Mouse (Mus musculus) hindbrain, embryonic 15.5 days (tissue): ENCODE measurements around the gene Kcnab3. TPM values are rescaled to one million over a fixed set of nuclear protein-coding genes. Genes with fewer than 3 reads are reported as not detected.

Source experiments
- ATAC-seq: fragments of 200-750 bp; cut with Nextera tagmentation; 2 replicates; pipeline ENCODE4 v1.8.0; 2017; ENCODE audit warnings: low read depth, moderate number of reproducible peaks, moderate TSS enrichment; ENCODE audit not compliant: low FRiP score
- H3K27ac ChIP-seq: fragments of 300-500 bp; sonication (generic); replicated peaks from 2 replicates; pipeline ENCODE4 v1.5.1; 2015; ENCODE audit warnings: mild to moderate bottlenecking, inconsistent platforms
- H3K27me3 ChIP-seq: fragments of 300-500 bp; sonication (generic); 2 replicates; pipeline ENCODE4 v1.6.1; 2015; ENCODE audit warnings: control low read depth, inconsistent platforms
- H3K36me3 ChIP-seq: fragments of 300-500 bp; sonication (generic); 2 replicates; pipeline ENCODE4 v1.6.1; 2015; ENCODE audit warnings: control low read depth, inconsistent platforms
- H3K4me1 ChIP-seq: fragments of 300-500 bp; sonication (generic); replicated peaks from 2 replicates; pipeline ENCODE4 v1.6.1; 2015; ENCODE audit warnings: control low read depth, inconsistent platforms
- H3K4me2 ChIP-seq: fragments of 300-500 bp; sonication (generic); 2 replicates; pipeline ENCODE4 v1.6.1; 2015; ENCODE audit warnings: moderate library complexity, mild to moderate bottlenecking, inconsistent platforms
- H3K4me3 ChIP-seq: fragments of 300-500 bp; sonication (generic); 2 replicates; pipeline ENCODE4 v1.5.1; 2015; ENCODE audit warnings: mild to moderate bottlenecking, inconsistent platforms
- H3K9ac ChIP-seq: fragments of 300-500 bp; sonication (generic); 2 replicates; pipeline ENCODE4 v1.6.1; 2015; ENCODE audit warnings: inconsistent platforms
- H3K9me3 ChIP-seq: fragments of 300-500 bp; sonication (generic); 2 replicates; pipeline ENCODE4 v1.6.1; 2016; ENCODE audit warnings: control low read depth, inconsistent platforms
- WGBS: fragments of 180-500 bp; shearing (Covaris S2); methylation state at CpG from one replicate; pipeline ENCODE4 v1.1.7; 2015; 5-methylcytosine and 5-hydroxymethylcytosine counted together
- polyA plus RNA-seq: library from polyadenylated mRNA; unstranded; fragments of >200 nt; fragmentation: Nextera tagmentation; extraction: Ambion mirVana; gene quantifications from 2 replicates; pipeline ENCODE4 v1.2.1, GENCODE M21; 2015

Kcnab3 gene
- polyA plus RNA-seq, 1 experiment from 2014 or later: 5.9 TPM

DNA sequence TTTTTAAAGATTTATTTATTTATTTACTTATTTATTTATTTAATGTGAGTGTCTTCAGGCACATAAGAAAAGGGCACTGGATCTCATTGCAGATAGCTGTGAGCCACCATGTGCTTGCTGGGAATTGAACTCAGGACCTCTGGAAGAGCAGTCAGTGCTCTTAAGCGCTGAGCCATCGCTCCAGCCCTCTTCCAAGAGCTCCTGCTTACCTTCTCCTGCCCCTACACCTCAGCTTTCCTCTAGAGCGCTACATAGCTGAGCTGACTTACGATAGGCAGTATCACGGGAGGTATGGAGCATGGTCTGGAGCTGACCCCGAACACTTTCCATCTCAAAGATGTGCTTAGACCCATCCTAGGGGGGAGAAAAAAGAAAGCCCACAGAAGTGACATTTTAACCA is 4.5 kb upstream of the Kcnab3 start:
- peak overlapping the region; percentile 84 for H3K4me2 ChIP-seq
- peaks cover 42% of the 10 kb centered on the region for H3K4me1 ChIP-seq
- no peak for ATAC-seq
- 0 out of 2 replicates have a peak overlapping the region, but pooled peaks have one; percentile 10 for H3K27ac ChIP-seq
- peak overlapping the region; percentile 78; the same call in 1 of the 2 replicates for H3K9ac ChIP-seq
- 83% methylated on average over 6 of the region's 6 CpGs for WGBS
- H3K9me3 ChIP-seq: no peaks in the 10 kb centered on the region
- H3K4me3 ChIP-seq: peak overlapping the region; percentile 56; the same call in 1 of the 2 replicates
- H3K36me3 ChIP-seq: peaks cover 16% of the 10 kb centered on the region
- H3K27me3 ChIP-seq: no peaks in the 10 kb centered on the region

DNA sequence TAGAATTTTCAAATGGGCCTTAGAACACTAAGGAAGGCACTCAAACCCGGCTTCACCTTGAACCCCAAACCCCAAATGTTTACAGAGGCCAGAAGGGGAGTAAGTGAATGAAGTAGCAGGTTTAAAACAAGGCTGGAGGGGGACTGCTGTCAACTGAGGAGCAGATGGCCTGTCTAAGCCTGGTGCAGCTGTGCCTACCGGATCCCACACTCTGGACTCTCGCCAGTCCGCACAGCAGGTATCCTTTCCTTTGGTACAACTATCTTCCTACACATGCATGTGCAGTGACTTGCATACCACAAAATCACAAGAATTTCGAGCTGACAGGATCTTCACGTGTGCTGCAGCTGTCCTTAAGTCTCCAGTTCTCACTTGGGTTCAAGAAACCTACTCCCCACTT is 4.0 kb upstream of the Kcnab3 start:
- ATAC-seq: no peak
- peak overlapping the region; percentile 56 for H3K4me3 ChIP-seq

GRCm38 (mm10) chr11:69322693-69323471 is 3.2 kb upstream of the Kcnab3 start:
- Histone ChIP-seq H3K4me3 (peak overlapping the region; percentile 56), H3K9me3 (no peaks in the 10 kb centered on the region), H3K9ac (peak overlapping the region; percentile 78), H3K27ac (peak overlapping the region; percentile 84), H3K4me1 (peaks cover 51% of the 10 kb centered on the region), H3K36me3 (peaks cover 11% of the 10 kb centered on the region), H3K27me3 (peaks cover 7% of the 10 kb centered on the region; the same call in 1 of the 2 replicates), H3K4me2 (peak overlapping the region; percentile 84)
- ATAC-seq: no peak
- WGBS: 24% methylated on average over 18 of the region's 18 CpGs

More for the DNA sequence above, 4.0 kb upstream of the Kcnab3 start:
- Histone ChIP-seq H3K4me2 (peak overlapping the region; percentile 84), H3K9ac (peak overlapping the region; percentile 78), H3K36me3 (peaks cover 16% of the 10 kb centered on the region), H3K27me3 (peaks cover 1% of the 10 kb centered on the region; the same call in 1 of the 2 replicates), H3K9me3 (no peaks in the 10 kb centered on the region), H3K4me1 (peaks cover 47% of the 10 kb centered on the region), H3K27ac (0 out of 2 replicates have a peak overlapping the region, but pooled peaks have one; percentile 10)
- 60% methylated on average over 6 of the region's 6 CpGs for WGBS

GRCm38 (mm10) chr11:69323667-69324111 is 2.4 kb upstream of the Kcnab3 start, which contains the start of the genes Cntrob and Trappc1:
Cntrob (minus strand) TSS chr11:69323775.
Trappc1 (plus strand) TSS chr11:69323980.
- H3K9me3 ChIP-seq: no peaks in the 10 kb centered on the region
- H3K27ac ChIP-seq: peak within 1 kb of the TSS; percentile 84
- WGBS: 0% methylated on average over 30 of the region's 30 CpGs
- peaks cover 6% of the 10 kb centered on the region for H3K36me3 ChIP-seq
- peak within 1 kb of the TSS; percentile 84 for H3K4me2 ChIP-seq
- peak; percentile 96 for ATAC-seq
- peak within 1 kb of the TSS; percentile 56 for H3K4me3 ChIP-seq
- H3K9ac ChIP-seq: peak within 1 kb of the TSS; percentile 78
- H3K4me1 ChIP-seq: peaks cover 51% of the 10 kb centered on the region
- peaks cover 7% of the 10 kb centered on the region; the same call in 1 of the 2 replicates for H3K27me3 ChIP-seq

DNA sequence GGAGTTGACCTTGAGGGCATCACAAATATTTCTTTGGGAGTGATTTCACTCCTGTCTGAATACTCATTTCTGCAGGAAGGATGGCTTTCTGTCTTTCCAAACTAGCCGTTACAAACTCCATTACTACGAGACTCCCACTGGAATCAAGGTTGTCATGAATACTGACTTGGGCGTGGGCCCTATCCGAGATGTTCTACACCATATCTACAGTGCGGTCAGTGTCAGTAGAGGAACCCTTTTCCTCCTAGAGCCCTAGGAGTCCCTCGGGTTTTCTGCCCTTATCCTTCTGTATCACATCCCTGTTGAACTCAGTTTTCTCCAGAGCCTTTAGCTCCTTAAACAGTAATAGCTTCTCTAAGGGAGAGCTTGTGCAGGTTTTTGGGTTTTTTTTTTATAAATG is 1.3 kb upstream of the Kcnab3 start:
- 82% methylated on average over 6 of the region's 6 CpGs for WGBS
- peak overlapping the region; percentile 56 for H3K4me3 ChIP-seq
- ATAC-seq: no peak
- H3K27ac ChIP-seq: no peak overlapping the region
- no peaks in the 10 kb centered on the region for H3K36me3 ChIP-seq
- peak overlapping the region; percentile 84 for H3K4me2 ChIP-seq
- H3K4me1 ChIP-seq: peaks cover 51% of the 10 kb centered on the region
- peaks cover 7% of the 10 kb centered on the region; the same call in 1 of the 2 replicates for H3K27me3 ChIP-seq
- peak overlapping the region; percentile 71; the same call in 1 of the 2 replicates for H3K9ac ChIP-seq
- no peaks in the 10 kb centered on the region for H3K9me3 ChIP-seq

DNA sequence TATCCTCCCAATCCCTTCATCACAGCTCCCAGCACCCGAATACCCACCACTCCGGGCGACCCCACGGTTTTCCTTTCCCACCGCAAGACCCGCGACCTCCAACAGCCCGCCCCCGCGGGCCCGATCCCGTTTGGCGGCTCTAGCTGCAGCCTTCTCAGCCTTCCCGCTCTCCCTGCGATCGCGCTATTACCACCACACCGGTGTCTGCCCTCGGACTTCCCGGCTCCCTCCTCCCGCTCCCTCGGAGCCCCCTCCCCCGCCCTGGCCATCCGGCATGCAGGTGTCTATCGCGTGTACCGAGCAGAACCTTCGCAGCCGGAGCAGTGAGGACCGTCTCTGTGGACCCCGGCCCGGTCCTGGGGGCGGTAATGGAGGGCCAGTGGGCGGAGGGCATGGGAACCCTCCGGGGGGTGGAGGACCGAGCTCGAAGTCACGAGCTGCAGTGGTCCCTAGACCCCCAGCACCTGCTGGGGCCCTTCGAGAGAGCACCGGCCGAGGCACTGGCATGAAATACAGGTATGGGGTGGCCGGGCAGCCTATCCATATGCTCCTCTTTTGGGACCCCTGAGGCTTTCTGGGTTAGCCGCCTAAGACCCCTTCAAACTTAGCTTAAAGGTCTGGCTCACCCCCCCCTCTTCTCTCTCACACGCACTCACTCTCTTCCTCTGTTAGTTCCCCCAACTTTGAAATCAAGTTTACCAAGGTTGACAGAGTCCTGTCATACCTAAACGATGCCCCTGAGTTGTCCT is 524 bp downstream of the Kcnab3 start:
- WGBS: under 1% methylated on average over 45 of the region's 45 CpGs
- Histone ChIP-seq H3K4me2 (peak overlapping the region; percentile 78), H3K9me3 (no peaks in the 10 kb centered on the region), H3K4me3 (peak overlapping the region; percentile 44), H3K4me1 (peaks cover 57% of the 10 kb centered on the region), H3K27ac (no peak overlapping the region; the same call in 1 of the 2 replicates), H3K9ac (peak overlapping the region; percentile 46), H3K27me3 (peaks cover 7% of the 10 kb centered on the region; the same call in 1 of the 2 replicates), H3K36me3 (no peaks in the 10 kb centered on the region)
- 0 out of 2 replicates have a peak, but pooled peaks have one; percentile 9 for ATAC-seq

DNA sequence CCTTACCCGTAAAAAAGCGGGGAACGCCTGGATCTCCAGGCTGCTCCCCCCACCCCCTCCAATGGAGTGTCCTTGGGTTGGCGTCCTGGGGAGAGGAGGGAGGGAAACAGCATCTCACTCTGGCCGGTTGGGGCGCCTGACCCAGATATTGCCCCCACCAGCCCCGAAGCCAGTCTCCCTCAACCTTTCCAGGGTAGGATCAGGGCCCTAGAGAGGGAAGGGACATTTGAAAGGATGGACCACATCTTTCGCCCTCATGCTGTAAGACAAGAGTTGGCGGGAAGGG is 1.0 kb downstream of the Kcnab3 start:
- Histone ChIP-seq H3K9ac (no peak overlapping the region), H3K36me3 (no peaks in the 10 kb centered on the region), H3K9me3 (no peaks in the 10 kb centered on the region), H3K27ac (no peak overlapping the region), H3K4me2 (peak overlapping the region; percentile 78), H3K4me3 (peak overlapping the region; percentile 44), H3K4me1 (peaks cover 56% of the 10 kb centered on the region), H3K27me3 (peaks cover 7% of the 10 kb centered on the region; the same call in 1 of the 2 replicates)
- ATAC-seq: no peak
- 17% methylated on average over 9 of the region's 9 CpGs for WGBS

DNA sequence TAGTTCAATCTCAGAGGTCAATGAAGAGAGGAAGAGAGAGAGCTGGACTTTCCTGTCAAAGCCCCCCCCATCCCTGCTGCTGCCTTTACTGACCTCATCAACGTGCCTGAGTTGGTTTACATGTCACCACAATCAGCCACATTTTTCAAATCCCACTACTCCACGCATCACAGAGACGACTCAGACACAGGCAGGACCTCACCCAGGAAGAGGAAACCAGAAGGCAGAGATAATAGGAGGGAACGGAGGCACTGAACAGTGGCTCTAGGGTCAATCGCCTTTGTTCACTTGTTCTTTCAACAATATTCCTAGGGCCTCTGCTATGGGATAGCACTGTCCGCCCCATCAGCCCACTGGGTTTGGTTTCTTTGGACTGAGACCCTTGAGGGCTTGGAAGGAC is 1.6 kb downstream of the Kcnab3 start:
- Histone ChIP-seq H3K4me1 (peaks cover 56% of the 10 kb centered on the region), H3K4me3 (no peak overlapping the region), H3K9ac (no peak overlapping the region), H3K27ac (no peak overlapping the region), H3K36me3 (no peaks in the 10 kb centered on the region), H3K4me2 (no peak overlapping the region), H3K9me3 (no peaks in the 10 kb centered on the region), H3K27me3 (peaks cover 7% of the 10 kb centered on the region; the same call in 1 of the 2 replicates)
- 43% methylated on average over 6 of the region's 6 CpGs for WGBS
- ATAC-seq: no peak

DNA sequence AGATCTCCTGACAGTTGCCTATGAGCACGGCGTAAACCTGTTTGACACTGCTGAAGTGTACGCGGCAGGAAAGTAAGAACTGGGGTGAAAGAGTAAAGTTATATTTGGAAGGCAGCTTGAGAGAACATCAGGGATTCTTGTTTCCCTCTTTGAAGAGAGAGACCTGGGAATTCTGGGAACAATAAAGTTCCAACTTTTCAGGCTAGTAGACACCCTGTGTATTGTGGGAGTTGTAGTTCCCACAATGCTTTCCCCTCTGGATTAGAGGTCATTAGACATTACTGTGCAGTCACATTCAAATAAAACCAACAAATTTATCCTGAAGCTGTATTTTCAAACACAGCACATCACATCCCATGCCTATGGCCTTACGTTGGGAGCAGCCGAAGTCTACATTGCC is 2.5 kb downstream of the Kcnab3 start:
- Histone ChIP-seq H3K9ac (no peak overlapping the region), H3K27ac (no peak overlapping the region), H3K4me1 (peaks cover 53% of the 10 kb centered on the region), H3K4me3 (no peak overlapping the region), H3K4me2 (no peak overlapping the region), H3K36me3 (no peaks in the 10 kb centered on the region), H3K27me3 (peaks cover 7% of the 10 kb centered on the region; the same call in 1 of the 2 replicates), H3K9me3 (no peaks in the 10 kb centered on the region)
- 98% methylated on average over 6 of the region's 6 CpGs for WGBS
- no peak for ATAC-seq

- no peaks in the 10 kb centered on the region for H3K9me3 ChIP-seq
- H3K4me3 ChIP-seq: peak overlapping the region; percentile 43; the same call in 1 of the 2 replicates
- H3K36me3 ChIP-seq: no peaks in the 10 kb centered on the region
- H3K4me2 ChIP-seq: peak overlapping the region; percentile 69
- H3K27ac ChIP-seq: peak overlapping the region; percentile 88; the same call in 1 of the 2 replicates
- H3K27me3 ChIP-seq: peaks cover 7% of the 10 kb centered on the region; the same call in 1 of the 2 replicates
- no peak overlapping the region for H3K9ac ChIP-seq
- H3K4me1 ChIP-seq: peaks cover 33% of the 10 kb centered on the region
- 92% methylated on average over 6 of the region's 6 CpGs for WGBS
- no peak for ATAC-seq
Observed at GRCm38 (mm10) chr11:69331152-69331551, 5.1 kb downstream of the Kcnab3 start.

- Histone ChIP-seq H3K27ac (peak overlapping the region; percentile 88), H3K4me3 (peak overlapping the region; percentile 43), H3K36me3 (no peaks in the 10 kb centered on the region), H3K4me2 (peak overlapping the region; percentile 69), H3K9ac (peak overlapping the region; percentile 63), H3K4me1 (peaks cover 25% of the 10 kb centered on the region), H3K9me3 (no peaks in the 10 kb centered on the region), H3K27me3 (peaks cover 6% of the 10 kb centered on the region; the same call in 1 of the 2 replicates)
- ATAC-seq: peak; percentile 81
- WGBS: under 1% methylated on average over 24 of the region's 24 CpGs
Observed at GRCm38 (mm10) chr11:69331929-69332405, 5.9 kb downstream of the Kcnab3 start.
